Mouse (Mus musculus): Measurements from ENCODE around the gene Olfr458. TPM values are rescaled to one million over a fixed set of nuclear protein-coding genes. Genes with fewer than 3 reads are reported as not detected.
"Not testable (repeated sequence)": the region's sequence is repeated elsewhere in the genome, so short reads cannot be mapped to it uniquely, and the experiment has no call there.

Olfr458 gene
- total RNA-seq (2021): not detected
- long read RNA-seq, experiment 1: 0 reads
- long read RNA-seq, experiment 2: 0 reads

DNA sequence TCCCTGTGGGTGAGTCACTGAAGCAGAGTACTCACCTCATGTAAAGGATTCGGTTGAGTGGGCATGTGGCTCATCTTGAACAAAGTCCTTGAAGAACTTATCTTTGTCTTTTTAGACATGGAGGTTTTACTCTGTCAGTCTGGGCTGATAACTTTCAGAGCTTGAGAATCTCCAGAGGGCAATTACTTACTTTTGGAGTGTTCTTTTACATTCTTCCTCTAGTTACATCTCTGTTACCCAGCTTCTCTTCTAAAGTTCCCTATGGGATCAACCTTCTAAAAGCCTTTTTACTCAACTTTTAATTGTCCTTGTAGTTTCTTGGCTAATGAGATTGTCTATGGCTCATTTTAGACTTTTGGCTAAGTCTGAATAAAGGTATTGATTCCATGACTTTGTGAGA lies at the start of gene Olfr458:
Olfr458 (minus strand) TSS at position 101 of the 400 bp plus-strand sequence.
- DNase-seq (ENCODE audit: low spot score): no peak

DNA sequence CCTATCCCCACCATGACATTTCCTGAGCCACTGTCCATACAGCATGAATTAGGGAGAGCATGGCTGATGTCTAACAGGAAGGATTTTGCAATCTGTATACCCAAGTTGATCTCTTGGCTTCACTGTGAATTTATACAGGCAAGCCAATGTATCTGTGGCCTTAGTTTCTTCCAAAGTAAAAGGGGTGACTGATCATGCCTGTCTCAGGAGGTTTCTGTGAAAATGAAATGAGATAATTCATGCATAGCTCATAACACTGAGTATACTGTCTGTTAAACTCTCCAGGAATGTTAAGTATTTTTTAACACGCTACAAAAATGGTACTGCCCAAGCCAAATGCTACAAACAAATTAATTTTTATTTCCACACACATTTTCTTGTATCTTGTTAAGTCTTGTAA lies 48.5 kb upstream of the Olfr458 start:
- no peak for DNase-seq (ENCODE audit: low spot score)

DNA sequence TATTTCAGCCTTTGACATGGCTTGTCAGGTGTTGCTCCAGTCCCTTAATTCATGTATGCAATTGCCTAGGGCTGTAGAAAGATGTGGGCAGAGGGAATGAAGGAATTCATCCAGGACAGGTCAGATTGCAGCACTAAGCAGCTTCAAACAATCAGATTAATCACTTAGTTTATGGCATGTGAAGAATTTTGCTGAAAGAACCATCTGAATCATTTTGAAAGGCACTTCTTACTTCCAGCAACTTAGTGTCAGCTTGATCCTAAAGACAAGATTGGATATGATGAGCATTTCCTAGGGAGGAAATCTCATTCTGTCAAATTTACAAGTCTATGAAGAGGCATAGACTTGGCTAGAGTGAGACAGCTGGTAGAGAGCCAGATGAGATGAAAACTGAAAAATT lies 44.3 kb upstream of the Olfr458 start:
- DNase-seq (ENCODE audit: low spot score): no peak

DNA sequence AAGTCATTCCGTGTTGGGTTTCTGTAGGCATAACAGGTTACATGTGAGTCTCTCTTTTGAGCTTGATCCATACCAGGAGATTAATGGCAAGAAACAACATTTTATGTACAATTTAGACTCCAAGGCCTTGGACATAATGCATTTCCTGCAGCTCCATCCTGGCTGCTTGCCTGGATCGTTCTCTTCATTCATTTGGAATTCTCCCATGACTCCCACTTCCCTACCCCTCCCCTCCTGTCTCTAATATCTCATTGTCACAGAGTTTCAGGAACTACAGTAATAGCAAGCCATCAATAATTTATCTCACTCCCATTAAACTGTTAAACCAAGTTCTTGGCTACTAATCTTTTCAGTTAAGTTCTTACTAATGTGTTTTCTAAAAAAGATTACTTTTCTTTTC lies 38.5 kb upstream of the Olfr458 start:
- no peak for DNase-seq (ENCODE audit: low spot score)

DNA sequence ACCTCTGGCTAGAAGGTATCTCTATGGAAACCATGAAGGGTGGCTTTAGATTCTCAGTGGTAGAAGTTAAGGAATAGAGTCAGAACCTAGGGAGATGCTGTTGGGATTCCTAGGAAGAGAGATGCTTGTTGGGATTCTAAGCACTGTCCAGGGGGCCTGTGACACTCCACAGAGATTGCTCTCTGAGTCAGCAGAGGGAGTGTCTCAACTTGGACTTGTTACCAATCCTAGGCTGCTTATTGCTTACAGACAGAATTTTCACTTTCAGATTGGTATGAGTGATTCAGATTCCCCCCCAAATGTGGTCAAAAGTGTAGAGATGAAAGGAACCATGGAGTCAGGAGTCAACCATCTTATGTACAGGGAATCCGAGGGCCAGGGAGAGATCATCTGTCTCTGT lies 24.7 kb upstream of the Olfr458 start:
- no peak for DNase-seq (ENCODE audit: low spot score)

DNA sequence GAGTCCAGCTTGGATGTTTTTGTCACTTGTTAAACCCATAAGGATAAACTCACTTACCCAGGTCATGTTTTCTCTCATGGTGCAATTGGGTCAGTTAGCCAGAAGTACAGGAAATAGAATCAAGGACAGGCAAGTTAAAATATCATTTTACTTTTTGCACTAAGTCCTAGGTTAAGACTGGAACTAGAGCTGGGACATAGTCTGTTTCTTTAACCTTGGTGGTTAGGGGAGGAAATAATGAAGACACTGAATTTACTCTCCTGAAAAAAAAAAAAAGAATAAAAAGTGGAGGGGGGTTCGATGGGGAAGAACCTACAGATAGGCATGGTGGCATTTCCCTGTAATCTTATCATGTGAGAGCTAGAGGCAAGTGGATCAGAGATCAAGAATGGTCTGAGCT lies 22.1 kb upstream of the Olfr458 start, which contains the start of gene Olfr456:
Olfr456 (minus strand) TSS at position 101 of the 400 bp plus-strand sequence.
- DNase-seq (ENCODE audit: low spot score): no peak

DNA sequence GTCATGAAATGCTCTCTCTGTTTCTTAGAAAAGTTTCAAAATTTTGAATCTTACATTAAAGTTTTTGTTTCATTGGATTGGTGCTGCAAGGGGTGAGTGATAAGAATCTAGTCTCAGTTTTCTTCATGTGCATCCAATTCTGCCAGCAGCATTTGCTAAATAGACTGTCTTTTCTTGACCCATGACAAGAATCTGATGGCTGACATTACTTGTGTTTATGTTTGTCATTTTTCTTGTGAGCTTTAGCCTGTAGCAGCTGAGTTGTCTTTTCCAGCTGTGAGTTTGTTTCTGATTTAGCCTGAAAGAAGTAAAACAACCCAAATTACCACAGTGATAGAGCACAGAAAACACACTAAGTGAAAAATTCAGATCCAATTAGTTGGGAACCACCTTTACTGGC lies 19.6 kb upstream of the Olfr458 start:
- no peak for DNase-seq (ENCODE audit: low spot score)

DNA sequence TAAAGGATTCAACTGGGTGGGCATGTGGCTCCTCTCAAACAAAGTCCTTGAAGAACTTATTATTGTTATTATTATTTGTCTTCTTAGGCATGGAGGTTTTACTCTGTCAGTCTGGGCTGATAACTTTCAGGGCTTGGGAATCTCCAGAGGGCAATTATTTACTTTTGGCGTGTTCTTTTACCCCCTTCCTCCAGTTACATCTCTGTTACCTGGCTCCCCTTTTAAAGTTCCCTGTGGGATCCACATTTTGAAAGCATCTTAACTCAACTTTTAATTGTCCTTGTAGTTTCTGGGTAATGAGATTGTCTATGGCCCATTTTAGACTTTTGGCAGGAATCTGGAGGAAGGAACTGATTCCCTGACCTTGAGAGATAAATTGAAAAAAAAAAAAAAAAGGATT lies 11.2 kb upstream of the Olfr458 start, which contains the start of gene Olfr457:
Olfr457 (minus strand) TSS at position 101 of the 400 bp plus-strand sequence.
- no peak for DNase-seq (ENCODE audit: low spot score)

DNA sequence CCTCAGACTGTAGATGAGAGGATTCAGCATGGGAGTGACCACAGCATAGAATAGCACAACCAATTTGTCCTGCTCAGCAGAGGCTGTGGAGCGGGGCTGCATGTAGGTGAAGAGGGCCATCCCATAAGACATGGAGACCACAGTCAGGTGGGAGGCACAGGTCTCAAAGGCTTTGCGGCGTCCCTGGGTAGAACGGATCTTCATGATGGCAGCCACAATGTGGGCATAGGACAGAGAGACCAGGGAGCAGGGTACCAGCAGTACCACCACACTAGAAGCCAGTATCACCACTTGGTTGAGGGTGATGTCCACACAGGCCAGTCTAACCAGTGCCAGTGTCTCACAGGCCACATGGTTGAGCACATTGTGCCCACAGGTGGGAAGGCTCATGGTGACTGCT lies 6.3 kb upstream of the Olfr458 start:
- DNase-seq (ENCODE audit: low spot score): not testable (repeated sequence)

DNA sequence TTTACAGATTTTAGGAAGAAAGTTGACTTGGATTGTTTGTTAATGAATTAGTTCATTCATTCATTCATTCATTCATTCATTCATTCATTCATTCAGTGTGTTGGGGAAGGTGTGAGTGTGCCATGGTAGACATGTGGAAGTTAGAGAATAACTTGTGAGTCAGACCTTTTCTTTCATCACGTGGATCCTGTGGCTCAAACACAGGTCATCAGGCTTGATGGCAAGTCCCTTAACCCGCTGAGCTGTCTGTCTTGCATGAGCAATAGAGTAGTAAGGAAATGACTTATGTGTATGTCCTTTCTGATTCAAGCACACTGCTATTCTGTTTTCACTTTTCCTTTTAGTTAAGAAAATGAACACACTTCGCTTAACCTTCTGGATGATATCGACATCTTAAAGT lies 5.5 kb upstream of the Olfr458 start:
- no peak for DNase-seq (ENCODE audit: low spot score)

DNA sequence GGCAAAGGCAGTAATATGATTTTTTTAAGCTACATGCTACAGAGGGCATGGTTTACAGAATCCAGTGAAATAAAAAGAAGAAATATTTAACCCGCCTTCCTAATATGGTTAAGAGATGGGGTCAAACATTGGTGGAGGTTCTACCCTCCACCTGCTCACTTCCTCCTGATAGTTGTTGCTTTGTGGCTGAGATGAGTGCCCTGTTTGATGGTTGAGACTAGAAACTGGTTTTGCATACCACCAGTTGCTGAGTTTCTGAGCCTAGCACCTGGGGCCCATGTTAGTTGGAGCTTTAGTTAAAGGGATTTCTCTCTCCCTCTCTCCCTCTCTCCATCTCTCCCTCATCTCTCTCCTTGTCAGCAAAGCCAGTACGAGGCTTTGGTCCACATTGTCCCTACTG lies 17.6 kb downstream of the Olfr458 start:
- no peak for DNase-seq (ENCODE audit: low spot score)

DNA sequence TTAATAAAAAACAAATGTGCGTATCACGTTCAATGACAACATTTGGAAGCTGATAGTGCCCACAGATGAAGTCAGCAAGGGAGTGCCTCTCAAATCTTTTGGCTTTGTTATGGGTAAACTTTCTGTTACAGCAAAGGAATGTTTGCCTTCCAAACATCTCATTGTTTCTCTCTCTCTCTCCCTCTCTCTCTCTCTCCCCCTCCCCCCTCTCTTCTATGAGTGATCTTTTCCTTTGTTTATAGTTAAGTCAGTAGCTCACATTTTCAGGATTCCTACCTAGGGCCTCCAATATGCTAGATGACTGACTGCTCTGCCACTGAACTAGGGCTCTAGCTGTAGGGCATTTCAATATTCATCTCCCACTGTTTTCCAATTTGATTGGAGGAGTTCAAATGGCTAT lies 20.5 kb downstream of the Olfr458 start:
- no peak for DNase-seq (ENCODE audit: low spot score)

DNA sequence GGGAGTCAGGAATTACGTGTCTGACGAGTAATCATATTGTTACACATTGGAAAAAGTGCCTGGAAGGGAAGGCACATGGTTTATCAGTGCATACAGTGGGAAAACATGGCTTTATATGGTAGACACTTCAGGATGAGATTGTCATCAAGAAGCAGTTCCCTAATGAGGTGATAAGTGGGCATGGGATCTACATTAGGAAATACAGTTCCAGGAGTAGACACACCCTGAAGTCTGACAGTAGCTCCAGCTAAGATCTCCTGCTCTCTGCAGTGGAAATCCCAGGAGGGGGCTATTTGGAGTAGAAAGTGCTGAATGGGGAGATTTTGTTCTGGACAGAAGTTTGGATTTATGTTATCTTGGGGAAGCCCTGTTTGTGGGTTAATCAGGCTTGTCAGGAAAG lies 23.6 kb downstream of the Olfr458 start:
- no peak for DNase-seq (ENCODE audit: low spot score)

DNA sequence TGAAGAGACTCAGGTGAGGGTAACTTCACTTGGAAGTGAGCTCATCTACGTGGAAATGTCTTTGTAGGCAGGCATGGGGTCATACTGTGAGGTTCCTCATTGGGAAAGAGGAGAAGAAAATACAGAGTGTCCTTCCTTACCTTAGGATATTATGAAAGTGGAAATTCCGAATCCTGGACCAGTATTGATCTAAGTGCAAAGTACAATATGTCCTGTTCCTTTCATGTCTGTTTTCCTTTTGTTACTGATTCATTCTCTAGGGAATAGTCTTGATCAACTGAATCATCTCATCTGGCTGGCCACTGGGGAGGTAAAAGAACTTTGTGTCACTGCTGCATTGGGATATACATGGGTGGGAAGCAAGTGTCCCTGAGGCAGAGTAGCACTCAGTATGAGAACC lies 29.5 kb downstream of the Olfr458 start:
- DNase-seq (ENCODE audit: low spot score): no peak

DNA sequence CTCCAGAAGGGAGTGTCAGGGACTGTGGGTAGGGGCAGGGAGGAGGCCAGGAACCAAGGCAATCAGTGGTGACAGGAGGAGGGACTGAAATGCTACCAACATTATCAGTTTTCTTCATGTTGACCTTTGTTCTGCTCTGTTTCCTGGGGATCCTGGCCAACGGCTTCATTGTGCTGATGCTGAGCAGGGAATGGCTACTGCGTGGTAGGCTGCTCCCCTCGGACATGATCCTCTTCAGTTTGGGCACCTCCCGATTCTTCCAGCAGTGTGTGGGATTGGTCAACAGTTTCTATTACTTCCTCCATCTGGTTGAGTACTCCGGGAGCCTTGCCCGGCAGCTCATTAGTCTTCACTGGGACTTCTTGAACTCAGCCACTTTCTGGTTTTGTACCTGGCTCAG lies 30.6 kb downstream of the Olfr458 start, which contains the start of gene Tas2r126:
Tas2r126 (plus strand) TSS at position 90 of the 400 bp plus-strand sequence.
- no peak for DNase-seq (ENCODE audit: low spot score)

DNA sequence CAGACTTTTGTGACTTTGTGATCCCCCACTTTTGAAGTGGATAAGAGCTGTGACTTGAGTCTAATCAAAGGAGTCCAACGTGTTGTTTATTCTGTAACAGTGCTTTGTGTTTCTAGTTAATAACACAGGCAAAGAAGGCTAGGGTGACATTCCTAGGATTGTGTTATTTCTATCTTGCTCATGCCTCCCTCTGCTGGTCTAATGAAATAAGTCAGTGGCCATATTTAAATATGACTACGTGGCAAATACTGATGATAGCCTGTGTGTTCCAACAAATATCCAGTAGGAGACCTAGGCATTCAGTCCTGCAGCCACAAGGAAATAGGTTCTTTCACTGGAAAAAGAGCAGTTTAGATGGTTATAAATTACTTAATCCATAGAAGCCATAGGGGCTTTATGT lies 31.4 kb downstream of the Olfr458 start:
- DNase-seq (ENCODE audit: low spot score): no peak

DNA sequence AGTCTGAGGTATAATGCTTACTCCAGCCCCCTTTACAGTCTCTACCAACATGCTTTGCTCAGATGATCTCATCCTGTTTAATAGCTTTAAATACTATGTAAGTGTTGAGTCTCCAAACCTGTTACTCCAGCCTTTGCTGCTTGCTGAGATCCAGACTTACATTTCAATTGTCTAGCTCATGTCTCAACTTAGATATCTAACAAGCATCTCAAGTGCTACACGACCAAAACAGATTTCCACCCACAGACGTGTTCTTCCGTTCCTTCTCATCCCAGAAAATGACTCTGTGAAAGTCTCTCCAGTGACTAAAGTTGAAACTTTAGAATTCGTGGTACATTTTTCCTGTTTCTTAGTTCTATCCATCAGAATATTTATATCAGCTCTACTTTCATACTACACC lies 38.7 kb downstream of the Olfr458 start:
- DNase-seq (ENCODE audit: low spot score): no peak

DNA sequence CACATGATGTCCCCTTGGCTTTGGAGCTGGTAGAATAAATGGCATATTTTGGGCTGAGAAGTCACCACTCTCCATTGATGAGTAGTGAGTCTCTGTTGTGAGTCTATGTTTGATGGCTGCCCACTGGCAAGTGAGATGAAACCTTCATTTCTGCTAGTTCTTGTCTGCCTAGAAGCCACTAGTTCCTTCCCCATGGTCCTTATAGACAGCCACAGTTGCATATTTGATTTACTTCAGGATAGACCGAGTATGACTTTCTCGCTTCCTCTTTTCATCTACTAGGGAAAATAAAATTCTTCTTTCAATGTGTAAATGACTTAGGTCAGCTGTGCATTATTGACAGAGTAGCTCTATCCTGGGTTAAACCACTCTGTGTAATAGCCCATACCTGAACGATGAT lies 40.5 kb downstream of the Olfr458 start:
- no peak for DNase-seq (ENCODE audit: low spot score)

DNA sequence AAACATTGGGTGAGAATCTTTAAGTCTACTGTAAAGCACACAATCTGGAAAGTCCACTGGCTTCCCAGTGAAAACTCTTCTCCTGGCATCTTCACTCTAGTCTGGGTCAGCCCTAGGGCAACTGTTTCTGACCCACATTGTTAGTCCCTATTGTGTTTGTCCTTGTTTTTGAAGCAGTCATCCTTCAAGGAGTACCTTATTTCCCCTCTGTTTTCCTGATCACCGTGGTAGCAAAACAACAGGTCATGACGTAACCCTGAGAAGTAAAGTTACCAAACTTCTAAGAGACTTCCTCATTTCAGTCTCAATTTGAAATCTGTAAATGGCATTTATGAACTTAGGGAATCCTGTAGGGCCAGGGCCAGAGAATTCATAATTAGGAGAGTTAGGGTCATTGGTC lies 43.6 kb downstream of the Olfr458 start:
- DNase-seq (ENCODE audit: low spot score): no peak

DNA sequence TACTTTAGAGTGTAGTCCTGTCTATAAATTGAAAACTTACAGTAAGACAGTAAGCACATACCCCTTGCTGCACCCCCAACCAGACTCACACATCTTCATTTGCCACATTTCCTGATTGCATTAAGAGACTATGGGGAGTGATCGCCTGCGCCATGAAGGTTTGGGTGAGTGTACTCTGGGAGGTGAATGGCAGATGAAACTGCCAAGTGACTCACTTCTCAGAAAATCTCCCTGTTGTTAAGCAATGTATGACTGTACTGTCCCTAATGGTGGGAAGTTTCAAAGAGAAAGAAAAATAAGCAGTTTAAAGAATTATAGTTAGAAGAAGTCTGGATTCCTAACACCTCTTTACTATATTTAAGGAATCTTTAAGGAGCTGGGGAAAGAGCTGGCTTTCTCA lies 45.6 kb downstream of the Olfr458 start:
- no peak for DNase-seq (ENCODE audit: low spot score)
